Mouse (Mus musculus) C2C12 (cell line): ENCODE results near the gene Tlr9. TPM values are rescaled to one million over a fixed set of nuclear protein-coding genes. Genes with fewer than 3 reads are reported as not detected.

Source experiments
- H3K27me3 ChIP-seq: one replicate; pipeline ENCODE4 v1.6.1; 2011; ENCODE audit not compliant: control insufficient read depth, insufficient read depth, insufficient read length
- H3K36me3 ChIP-seq: one replicate; pipeline ENCODE4 v1.6.1; 2011; ENCODE audit not compliant: control insufficient read depth, insufficient read depth
- H3K4me3 ChIP-seq: one replicate; pipeline ENCODE4 v1.5.1; 2011; ENCODE audit warnings: mild to moderate bottlenecking, control low read depth; ENCODE audit not compliant: poor library complexity, insufficient read depth, severe bottlenecking
- H3K79me2 ChIP-seq: one replicate; pipeline ENCODE4 v1.6.1; 2011; ENCODE audit not compliant: control insufficient read depth, insufficient read depth
- H3K79me3 ChIP-seq: one replicate; pipeline ENCODE4 v1.6.1; 2011; ENCODE audit warnings: low read depth, control low read depth
- H3ac ChIP-seq: one replicate; pipeline ENCODE3; 2011; ENCODE audit warnings: low read depth; ENCODE audit not compliant: control insufficient read depth, insufficient read length
- CEBPB ChIP-seq: IDR thresholded peaks from one replicate; pipeline ENCODE4 v1.6.1; 2011; ENCODE audit warnings: low read depth, mild to moderate bottlenecking, control low read depth, moderate library complexity
- CTCF ChIP-seq: IDR thresholded peaks from one replicate; pipeline ENCODE4 v1.5.1; 2011; ENCODE audit not compliant: control insufficient read depth, insufficient read depth, insufficient read length
- FOSL1 ChIP-seq: IDR thresholded peaks from one replicate; pipeline ENCODE4 v1.8.0; 2011; ENCODE audit warnings: mild to moderate bottlenecking, low read length; ENCODE audit not compliant: poor library complexity, insufficient read depth, severe bottlenecking
- MAX ChIP-seq: IDR thresholded peaks from one replicate; pipeline ENCODE4 v1.6.1; 2011; ENCODE audit warnings: mild to moderate bottlenecking, control low read depth
- MYOD1 ChIP-seq: IDR thresholded peaks from one replicate; pipeline ENCODE4 v1.6.1; 2011; ENCODE audit warnings: low read depth; ENCODE audit not compliant: control insufficient read depth, insufficient read length
- MYOG ChIP-seq: IDR thresholded peaks from one replicate; pipeline ENCODE4 v1.6.1; 2011; ENCODE audit not compliant: control insufficient read depth, insufficient read length; ENCODE audit errors: extremely low read depth
- USF1 ChIP-seq: IDR thresholded peaks from one replicate; pipeline ENCODE4 v1.6.1; 2011; ENCODE audit warnings: low read depth, mild to moderate bottlenecking, control low read depth, moderate library complexity
- polyA plus RNA-seq: library from polyadenylated mRNA; unstranded; fragments of >200 nt; fragmentation: generic; extraction: Trizol; gene quantifications from one replicate; pipeline ENCODE4 v1.2.1, GENCODE M21; 2012; ENCODE audit warnings: missing spikeins

Tlr9 gene
- polyA plus RNA-seq, 1 experiment = not detected

DNA sequence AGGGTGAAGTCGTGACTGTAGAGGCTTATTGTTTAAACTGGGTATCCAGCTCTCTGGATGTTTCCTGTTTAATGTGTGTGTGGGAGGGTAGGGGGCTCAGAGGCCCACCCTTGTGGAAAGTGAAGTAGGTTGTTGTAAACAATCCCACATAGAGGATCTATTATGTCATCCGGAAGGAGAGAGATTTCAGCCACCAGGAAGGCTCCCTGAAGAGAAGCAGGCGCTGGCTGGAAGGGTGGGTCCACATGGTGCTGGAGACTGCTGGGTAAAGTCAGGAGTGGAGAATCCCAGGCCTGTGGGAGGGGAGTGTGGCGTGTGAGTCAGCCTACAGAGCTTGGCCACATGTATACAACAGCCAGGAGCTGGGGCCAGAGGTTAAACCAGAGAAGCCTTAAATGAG is 27.8 kb downstream of the Tlr9 start:
- peaks cover 15% of the 10 kb centered on the region for H3K79me2 ChIP-seq
- H3K27me3 ChIP-seq = no peaks in the 10 kb centered on the region
- H3K36me3 ChIP-seq = no peaks in the 10 kb centered on the region
- peaks cover 5% of the 10 kb centered on the region for H3K79me3 ChIP-seq
- H3K4me3 ChIP-seq = no peak overlapping the region
- TF ChIP-seq MAX = no peak
- TF ChIP-seq FOSL1 = no peak
- no peak for TF ChIP-seq MYOG
- TF ChIP-seq USF1 = no peak
- TF ChIP-seq MYOD1 = no peak
- no peak for TF ChIP-seq CEBPB
- no peak for TF ChIP-seq CTCF
- no peak overlapping the region for H3ac ChIP-seq

DNA sequence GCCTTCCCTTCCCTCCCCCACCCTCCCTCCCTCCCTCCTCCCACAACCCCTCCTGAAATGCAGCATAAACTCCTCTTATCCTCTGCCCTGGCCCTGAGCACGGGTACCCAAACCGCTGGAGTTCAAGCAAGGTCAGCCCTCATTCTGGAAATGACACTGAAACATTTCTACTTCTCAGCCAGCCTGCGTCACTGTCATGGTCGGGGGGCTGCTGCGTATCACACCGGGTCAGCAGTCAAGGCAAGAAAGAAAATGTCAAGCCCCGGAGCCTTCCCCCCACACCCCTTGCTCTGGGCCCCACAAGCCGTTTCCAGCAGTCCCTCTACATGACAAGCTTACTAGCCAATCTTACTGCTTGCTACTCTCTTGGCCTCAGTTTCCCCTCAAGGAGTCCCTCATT is 28.7 kb downstream of the Tlr9 start:
- H3ac ChIP-seq = no peak overlapping the region
- H3K79me3 ChIP-seq = peaks cover 5% of the 10 kb centered on the region
- H3K27me3 ChIP-seq = no peaks in the 10 kb centered on the region
- no peak for TF ChIP-seq MYOD1
- no peak for TF ChIP-seq CEBPB
- TF ChIP-seq MYOG = no peak
- TF ChIP-seq USF1 = no peak
- no peak for TF ChIP-seq CTCF
- TF ChIP-seq MAX = no peak
- no peak for TF ChIP-seq FOSL1
- H3K36me3 ChIP-seq = no peaks in the 10 kb centered on the region
- H3K79me2 ChIP-seq = peaks cover 15% of the 10 kb centered on the region
- no peak overlapping the region for H3K4me3 ChIP-seq

DNA sequence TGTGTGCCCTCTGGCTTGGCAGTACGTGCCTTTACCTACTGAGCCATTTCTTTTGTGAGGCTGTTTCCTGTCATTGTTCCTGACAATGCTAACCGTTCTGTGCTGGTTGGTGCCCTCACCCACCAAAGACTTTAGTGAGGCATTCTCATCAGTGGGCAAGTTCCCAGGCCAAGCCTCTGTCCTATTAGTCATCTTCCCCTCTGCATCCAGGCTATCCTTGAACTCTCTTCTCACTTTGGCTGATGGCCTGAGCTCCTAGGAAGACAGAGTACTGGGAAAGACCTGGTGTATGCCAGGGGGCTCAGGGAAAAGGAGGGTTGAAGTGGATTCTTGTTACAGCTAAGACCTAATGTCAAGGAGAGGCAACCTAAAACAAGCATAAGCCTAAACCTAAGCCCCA is 31.6 kb downstream of the Tlr9 start:
- Histone ChIP-seq H3ac (no peak overlapping the region), H3K36me3 (no peaks in the 10 kb centered on the region), H3K79me2 (no peaks in the 10 kb centered on the region), H3K27me3 (peaks cover 6% of the 10 kb centered on the region), H3K4me3 (no peak overlapping the region), H3K79me3 (no peaks in the 10 kb centered on the region)
- TF ChIP-seq MYOD1 (no peak), CTCF (no peak), MAX (no peak), MYOG (no peak), USF1 (no peak), CEBPB (no peak), FOSL1 (no peak)

DNA sequence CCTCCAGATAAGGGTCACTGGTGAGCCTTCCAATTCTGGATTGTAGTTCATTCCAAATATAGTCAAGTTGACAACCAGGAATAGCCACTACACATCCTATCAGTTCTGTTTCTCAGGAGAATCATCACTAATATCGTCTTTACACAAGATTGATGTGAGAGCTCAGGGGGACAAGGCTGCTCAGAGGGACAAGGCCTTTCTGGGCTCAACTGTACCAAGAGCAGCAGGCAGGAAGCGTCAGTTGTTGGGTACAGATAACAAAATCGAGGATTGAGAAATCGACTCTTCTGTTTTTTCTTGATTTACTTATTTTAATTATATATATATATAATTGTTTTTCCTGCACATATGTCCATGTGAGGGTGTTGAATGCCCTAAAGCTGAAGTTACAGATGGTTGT is 36.0 kb downstream of the Tlr9 start:
- H3K4me3 ChIP-seq = no peak overlapping the region
- TF ChIP-seq MYOD1 = no peak
- no peak for TF ChIP-seq CTCF
- TF ChIP-seq FOSL1 = no peak
- TF ChIP-seq CEBPB = no peak
- TF ChIP-seq USF1 = no peak
- no peak for TF ChIP-seq MAX
- H3ac ChIP-seq = no peak overlapping the region
- no peaks in the 10 kb centered on the region for H3K79me2 ChIP-seq
- H3K36me3 ChIP-seq = no peaks in the 10 kb centered on the region
- no peaks in the 10 kb centered on the region for H3K79me3 ChIP-seq
- peaks cover 14% of the 10 kb centered on the region for H3K27me3 ChIP-seq

DNA sequence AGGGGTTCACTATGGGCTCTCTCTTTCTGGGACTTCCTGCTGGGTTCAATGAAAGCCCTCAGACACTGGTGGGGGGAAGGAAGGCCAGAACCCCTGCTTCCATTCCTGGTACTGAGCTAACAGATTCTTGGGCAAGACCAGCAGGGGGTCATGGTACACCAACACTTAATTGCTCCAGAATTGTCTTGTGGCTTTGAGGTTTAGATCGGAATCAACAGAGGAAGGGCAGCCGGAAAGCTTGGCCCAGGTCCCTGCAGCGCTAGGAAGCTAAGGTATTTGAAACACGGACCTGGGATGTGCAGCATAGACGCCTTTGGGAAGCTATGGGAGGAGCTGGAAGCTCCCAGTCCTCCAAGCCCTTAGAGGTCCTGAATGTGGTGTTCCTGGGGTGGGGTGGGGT is 36.6 kb downstream of the Tlr9 start:
- no peak overlapping the region for H3K4me3 ChIP-seq
- no peaks in the 10 kb centered on the region for H3K79me3 ChIP-seq
- no peak for TF ChIP-seq USF1
- TF ChIP-seq CEBPB = no peak
- no peak for TF ChIP-seq MAX
- no peak for TF ChIP-seq MYOD1
- no peak for TF ChIP-seq MYOG
- TF ChIP-seq CTCF = no peak
- TF ChIP-seq FOSL1 = no peak
- H3ac ChIP-seq = no peak overlapping the region
- no peaks in the 10 kb centered on the region for H3K79me2 ChIP-seq
- H3K36me3 ChIP-seq = no peaks in the 10 kb centered on the region
- peaks cover 14% of the 10 kb centered on the region for H3K27me3 ChIP-seq

DNA sequence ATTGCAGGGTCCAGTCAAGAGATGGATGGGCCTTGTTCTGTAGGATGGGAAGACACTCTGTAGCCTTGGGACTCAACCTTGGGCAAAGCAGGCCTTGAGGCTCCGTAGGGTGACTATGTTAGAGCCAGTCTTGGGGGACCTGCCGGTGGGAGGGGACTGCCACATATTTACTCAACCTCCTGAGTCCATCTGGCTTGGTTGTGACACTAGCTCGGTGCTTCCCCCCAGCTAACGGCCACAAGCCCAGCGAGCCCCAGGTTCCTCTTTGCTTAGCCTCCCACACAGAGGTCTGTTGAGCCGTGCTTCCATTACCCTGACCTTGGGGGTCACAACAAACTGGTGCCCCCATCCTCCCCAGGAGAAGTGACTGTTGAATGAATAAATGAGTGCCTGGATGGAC is 38.7 kb downstream of the Tlr9 start:
- H3K79me2 ChIP-seq = no peaks in the 10 kb centered on the region
- H3K79me3 ChIP-seq = no peaks in the 10 kb centered on the region
- no peak overlapping the region for H3K4me3 ChIP-seq

More for the DNA sequence above, 38.7 kb downstream of the Tlr9 start:
- no peak overlapping the region for H3ac ChIP-seq
- peaks cover 14% of the 10 kb centered on the region for H3K27me3 ChIP-seq
- TF ChIP-seq USF1 (no peak), MAX (no peak), MYOD1 (no peak), MYOG (no peak), CTCF (no peak)
- no peaks in the 10 kb centered on the region for H3K36me3 ChIP-seq
